Mouse (Mus musculus): ENCODE data around the gene Dennd2c. TPM values are rescaled to one million over a fixed set of nuclear protein-coding genes. Genes with fewer than 3 reads are reported as not detected.
A peak's percentile ranks its signal among the peaks of the same experiment; 100 is the strongest.

Dennd2c gene
- 1.9 TPM for polyA plus RNA-seq (2012; fragmentation: generic; extraction: Trizol)
- long read RNA-seq, experiment 1 = 0 reads
- long read RNA-seq, experiment 2, partial matches to known transcripts = 2 of 28 reads
- long read RNA-seq, experiment 2, other reads (novel, unspliced or antisense) = 26 of 28 reads

GRCm38 (mm10) chr3:103102454-103103390, at the start of gene Dennd2c:
Dennd2c (plus strand) TSS chr3:103102604.
- no peaks in the 10 kb centered on the region for H3K36me3 ChIP-seq (ENCODE audit: control insufficient read depth, insufficient read depth)
- H3K4me3 ChIP-seq (ENCODE audit: insufficient read depth, poor library complexity, severe bottlenecking) = peak within 1 kb of the TSS; percentile 51
- peak within 1 kb of the TSS; percentile 95 for H3ac ChIP-seq (ENCODE audit: control insufficient read depth, insufficient read length, low read depth)
- H3K79me2 ChIP-seq (ENCODE audit: control insufficient read depth, insufficient read depth) = peaks cover 6% of the 10 kb centered on the region
- no peaks in the 10 kb centered on the region for H3K27me3 ChIP-seq (ENCODE audit: control insufficient read depth, insufficient read depth, insufficient read length)
- no peaks in the 10 kb centered on the region for H3K79me3 ChIP-seq (ENCODE audit: low read depth)
- no peak for TF ChIP-seq USF1 (IDR thresholded peaks at IDR 0.05; ENCODE audit: low read depth)
- no peak for TF ChIP-seq MYOG (IDR thresholded peaks at IDR 0.05; ENCODE audit: control insufficient read depth, extremely low read depth, insufficient read length)
- TF ChIP-seq MAX (IDR thresholded peaks at IDR 0.05) = peak; percentile 24
- no peak for TF ChIP-seq CTCF (IDR thresholded peaks at IDR 0.05; ENCODE audit: control insufficient read depth, insufficient read depth, insufficient read length)
- no peak for TF ChIP-seq MYOD1 (IDR thresholded peaks at IDR 0.05; ENCODE audit: control insufficient read depth, insufficient read length, low read depth)
- no peak for TF ChIP-seq FOSL1 (IDR thresholded peaks at IDR 0.05; ENCODE audit: insufficient read depth, low read length, poor library complexity, severe bottlenecking)
- TF ChIP-seq CEBPB (IDR thresholded peaks at IDR 0.05; ENCODE audit: low read depth) = no peak

- Histone ChIP-seq H3K79me2 (ENCODE audit: control insufficient read depth, insufficient read depth) (peaks cover 29% of the 10 kb centered on the region), H3K27me3 (ENCODE audit: control insufficient read depth, insufficient read depth, insufficient read length) (no peaks in the 10 kb centered on the region), H3K36me3 (ENCODE audit: control insufficient read depth, insufficient read depth) (peaks cover 86% of the 10 kb centered on the region), H3K79me3 (ENCODE audit: low read depth) (peaks cover 22% of the 10 kb centered on the region), H3ac (ENCODE audit: control insufficient read depth, insufficient read length, low read depth) (no peak overlapping the region), H3K4me3 (ENCODE audit: insufficient read depth, poor library complexity, severe bottlenecking) (no peak overlapping the region)
- TF ChIP-seq USF1 (IDR thresholded peaks at IDR 0.05; ENCODE audit: low read depth) (no peak), MAX (IDR thresholded peaks at IDR 0.05) (no peak), CTCF (IDR thresholded peaks at IDR 0.05; ENCODE audit: control insufficient read depth, insufficient read depth, insufficient read length) (no peak), MYOD1 (IDR thresholded peaks at IDR 0.05; ENCODE audit: control insufficient read depth, insufficient read length, low read depth) (no peak), MYOG (IDR thresholded peaks at IDR 0.05; ENCODE audit: control insufficient read depth, extremely low read depth, insufficient read length) (no peak), CEBPB (IDR thresholded peaks at IDR 0.05; ENCODE audit: low read depth) (no peak), FOSL1 (IDR thresholded peaks at IDR 0.05; ENCODE audit: insufficient read depth, low read length, poor library complexity, severe bottlenecking) (no peak)
These were observed 46.3 kb upstream of the Dennd2c start for GRCm38 (mm10) chr3:103056016-103056595.

- TF ChIP-seq CTCF (IDR thresholded peaks at IDR 0.05; ENCODE audit: control insufficient read depth, insufficient read depth, insufficient read length) = no peak
- TF ChIP-seq USF1 (IDR thresholded peaks at IDR 0.05; ENCODE audit: low read depth) = no peak
- no peak for TF ChIP-seq MAX (IDR thresholded peaks at IDR 0.05)
- TF ChIP-seq MYOG (IDR thresholded peaks at IDR 0.05; ENCODE audit: control insufficient read depth, extremely low read depth, insufficient read length) = no peak
- no peak for TF ChIP-seq FOSL1 (IDR thresholded peaks at IDR 0.05; ENCODE audit: insufficient read depth, low read length, poor library complexity, severe bottlenecking)
- no peak for TF ChIP-seq CEBPB (IDR thresholded peaks at IDR 0.05; ENCODE audit: low read depth)
- no peak for TF ChIP-seq MYOD1 (IDR thresholded peaks at IDR 0.05; ENCODE audit: control insufficient read depth, insufficient read length, low read depth)
- Histone ChIP-seq H3ac (ENCODE audit: control insufficient read depth, insufficient read length, low read depth) (peak overlapping the region; percentile 22), H3K79me2 (ENCODE audit: control insufficient read depth, insufficient read depth) (peaks cover 45% of the 10 kb centered on the region), H3K4me3 (ENCODE audit: insufficient read depth, poor library complexity, severe bottlenecking) (peak overlapping the region; percentile 76), H3K36me3 (ENCODE audit: control insufficient read depth, insufficient read depth) (peaks cover 86% of the 10 kb centered on the region), H3K27me3 (ENCODE audit: control insufficient read depth, insufficient read depth, insufficient read length) (no peaks in the 10 kb centered on the region), H3K79me3 (ENCODE audit: low read depth) (peaks cover 28% of the 10 kb centered on the region)
These were observed 44.7 kb upstream of the Dennd2c start for GRCm38 (mm10) chr3:103057752-103058151.

GRCm38 (mm10) chr3:103058207-103059157, 43.9 kb upstream of the Dennd2c start, which contains the start of gene Nras:
Nras (plus strand) TSS chr3:103058285.
- TF ChIP-seq USF1 (IDR thresholded peaks at IDR 0.05; ENCODE audit: low read depth) (peak; percentile 76), MAX (IDR thresholded peaks at IDR 0.05) (peak; percentile 76), CEBPB (IDR thresholded peaks at IDR 0.05; ENCODE audit: low read depth) (no peak)
- H3K27me3 ChIP-seq (ENCODE audit: control insufficient read depth, insufficient read depth, insufficient read length) = no peaks in the 10 kb centered on the region
- H3K79me3 ChIP-seq (ENCODE audit: low read depth) = peaks cover 28% of the 10 kb centered on the region
- peaks cover 52% of the 10 kb centered on the region for H3K79me2 ChIP-seq (ENCODE audit: control insufficient read depth, insufficient read depth)
- H3K36me3 ChIP-seq (ENCODE audit: control insufficient read depth, insufficient read depth) = peaks cover 86% of the 10 kb centered on the region
- H3K4me3 ChIP-seq (ENCODE audit: insufficient read depth, poor library complexity, severe bottlenecking) = peak within 1 kb of the TSS; percentile 76
- H3ac ChIP-seq (ENCODE audit: control insufficient read depth, insufficient read length, low read depth) = peak within 1 kb of the TSS; percentile 93

GRCm38 (mm10) chr3:103066927-103067326, 35.5 kb upstream of the Dennd2c start:
- Histone ChIP-seq H3K4me3 (ENCODE audit: insufficient read depth, poor library complexity, severe bottlenecking) (no peak overlapping the region), H3K79me3 (ENCODE audit: low read depth) (peaks cover 5% of the 10 kb centered on the region), H3ac (ENCODE audit: control insufficient read depth, insufficient read length, low read depth) (no peak overlapping the region), H3K79me2 (ENCODE audit: control insufficient read depth, insufficient read depth) (peaks cover 14% of the 10 kb centered on the region), H3K27me3 (ENCODE audit: control insufficient read depth, insufficient read depth, insufficient read length) (no peaks in the 10 kb centered on the region), H3K36me3 (ENCODE audit: control insufficient read depth, insufficient read depth) (peaks cover 81% of the 10 kb centered on the region)
- TF ChIP-seq CEBPB (IDR thresholded peaks at IDR 0.05; ENCODE audit: low read depth) (no peak), FOSL1 (IDR thresholded peaks at IDR 0.05; ENCODE audit: insufficient read depth, low read length, poor library complexity, severe bottlenecking) (no peak), USF1 (IDR thresholded peaks at IDR 0.05; ENCODE audit: low read depth) (no peak), CTCF (IDR thresholded peaks at IDR 0.05; ENCODE audit: control insufficient read depth, insufficient read depth, insufficient read length) (no peak), MYOG (IDR thresholded peaks at IDR 0.05; ENCODE audit: control insufficient read depth, extremely low read depth, insufficient read length) (no peak), MAX (IDR thresholded peaks at IDR 0.05) (no peak), MYOD1 (IDR thresholded peaks at IDR 0.05; ENCODE audit: control insufficient read depth, insufficient read length, low read depth) (no peak)

Data from C2C12 (cell line).